Mouse (Mus musculus): Measurements from ENCODE around the gene Vps52. TPM values are rescaled to one million over a fixed set of nuclear protein-coding genes. Genes with fewer than 3 reads are reported as not detected.
"Not testable (repeated sequence)": the region's sequence is repeated elsewhere in the genome, so short reads cannot be mapped to it uniquely, and the experiment has no call there.

The Vps52 gene
- polyA plus RNA-seq, 1 experiment from 2014 or later, result 36.0 TPM

- H3K27ac ChIP-seq (replicated peaks), result no peak overlapping the region
- peak overlapping the region; percentile 66 for H3K9ac ChIP-seq
- no peaks in the 10 kb centered on the region for H3K9me3 ChIP-seq
- H3K27me3 ChIP-seq (replicated peaks), result peaks cover 70% of the 10 kb centered on the region
- WGBS, result 1% methylated on average over 17 of the region's 17 CpGs
- ATAC-seq (ENCODE audit: extremely low read depth, insufficient number of reproducible peaks, low FRiP score, low TSS enrichment), result peak; percentile 79
- no peaks in the 10 kb centered on the region for H3K36me3 ChIP-seq
- H3K4me3 ChIP-seq, result peak overlapping the region; percentile 46
- peak overlapping the region; percentile 72 for H3K4me2 ChIP-seq
- H3K4me1 ChIP-seq, result peaks cover 31% of the 10 kb centered on the region
Measured at GRCm38 (mm10) chr17:33978631-33979031, 23.0 kb downstream of the Vps52 start.

- no peaks in the 10 kb centered on the region for H3K9me3 ChIP-seq
- H3K9ac ChIP-seq, result no peak overlapping the region
- peak overlapping the region; percentile 46; the same call in 1 of the 2 replicates for H3K4me3 ChIP-seq
- H3K27me3 ChIP-seq (replicated peaks), result peaks cover 61% of the 10 kb centered on the region
- no peak for ATAC-seq (ENCODE audit: extremely low read depth, insufficient number of reproducible peaks, low FRiP score, low TSS enrichment)
- H3K27ac ChIP-seq (replicated peaks), result no peak overlapping the region
- H3K36me3 ChIP-seq, result no peaks in the 10 kb centered on the region
- 62% methylated on average over 6 of the region's 6 CpGs for WGBS
- peaks cover 31% of the 10 kb centered on the region for H3K4me1 ChIP-seq
- no peak overlapping the region for H3K4me2 ChIP-seq
Measured at GRCm38 (mm10) chr17:33979512-33980050, 24.0 kb downstream of the Vps52 start.

DNA sequence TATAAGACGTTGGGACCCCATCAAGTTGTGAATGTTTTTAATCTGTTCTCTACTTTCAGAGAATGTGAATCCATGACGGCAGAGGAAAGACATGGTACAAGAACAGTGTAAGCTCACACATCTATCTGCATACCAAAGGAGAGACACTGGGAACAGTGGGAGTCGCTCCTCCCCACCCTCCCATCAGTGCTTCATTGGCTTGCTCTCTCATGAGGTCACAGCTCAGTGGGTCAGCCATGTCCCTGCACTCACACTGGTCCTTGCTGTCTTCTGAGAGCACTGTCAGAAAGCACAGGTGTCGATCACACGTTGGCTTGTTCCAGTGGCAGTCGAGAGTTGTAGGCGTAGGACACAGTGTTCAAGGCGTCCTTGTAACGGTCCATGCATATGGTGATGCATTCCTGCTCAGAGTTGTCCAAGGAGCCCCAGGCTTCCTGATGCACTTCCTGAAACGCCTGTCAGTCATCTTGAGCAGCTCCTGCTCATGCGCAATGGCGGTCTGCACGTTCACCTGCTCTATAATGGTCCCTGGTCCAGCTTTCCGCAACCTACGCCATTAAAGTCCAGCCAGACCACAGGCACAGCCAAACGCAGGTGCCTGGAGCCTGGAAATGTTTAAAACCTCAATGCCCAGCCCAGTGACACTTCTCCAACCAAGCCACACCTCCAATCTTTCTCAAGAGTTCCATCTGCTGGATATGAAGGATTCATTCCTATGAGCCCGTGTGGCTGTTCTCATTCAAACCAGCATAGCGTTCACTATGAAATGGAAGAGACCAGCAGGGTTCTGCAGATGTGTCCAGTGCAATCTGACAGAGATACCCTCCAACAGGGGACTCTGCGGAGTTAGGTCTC lies 24.8 kb downstream of the Vps52 start:
- Histone ChIP-seq H3K4me3 (0 out of 2 replicates have a peak overlapping the region, but pooled peaks have one; percentile 56), H3K27me3 (replicated peaks) (peaks cover 55% of the 10 kb centered on the region), H3K4me2 (peak overlapping the region; percentile 78), H3K27ac (replicated peaks) (peak overlapping the region; percentile 60), H3K9ac (0 out of 2 replicates have a peak overlapping the region, but pooled peaks have one; percentile 1), H3K9me3 (no peaks in the 10 kb centered on the region), H3K36me3 (no peaks in the 10 kb centered on the region), H3K4me1 (peaks cover 31% of the 10 kb centered on the region)
- 72% methylated on average over 19 of the region's 19 CpGs for WGBS
- ATAC-seq (ENCODE audit: extremely low read depth, insufficient number of reproducible peaks, low FRiP score, low TSS enrichment), result no peak

- not testable (repeated sequence) for H3K9me3 ChIP-seq, H3K36me3 ChIP-seq
- 1% methylated on average over 27 of the region's 27 CpGs for WGBS
- H3K4me2 ChIP-seq, result peak overlapping the region; percentile 78
- H3K4me3 ChIP-seq, result peak overlapping the region; percentile 56
- H3K9ac ChIP-seq, result peak overlapping the region; percentile 82
- H3K4me1 ChIP-seq, result peaks cover 31% of the 10 kb centered on the region
- peaks cover 48% of the 10 kb centered on the region for H3K27me3 ChIP-seq (replicated peaks)
- ATAC-seq (ENCODE audit: extremely low read depth, insufficient number of reproducible peaks, low FRiP score, low TSS enrichment), result peak; percentile 79
- peak overlapping the region; percentile 77 for H3K27ac ChIP-seq (replicated peaks)
Measured at GRCm38 (mm10) chr17:33981192-33981909, 25.7 kb downstream of the Vps52 start.

- not testable (repeated sequence) for H3K9ac ChIP-seq; ATAC-seq (ENCODE audit: extremely low read depth, insufficient number of reproducible peaks, low FRiP score, low TSS enrichment); H3K36me3 ChIP-seq; H3K9me3 ChIP-seq; H3K27ac ChIP-seq (replicated peaks)
- Histone ChIP-seq H3K4me1 (peaks cover 31% of the 10 kb centered on the region), H3K27me3 (replicated peaks) (peaks cover 41% of the 10 kb centered on the region), H3K4me2 (peak overlapping the region; percentile 78), H3K4me3 (peak overlapping the region; percentile 56)
- 4% methylated on average over 8 of the region's 8 CpGs for WGBS
Measured at GRCm38 (mm10) chr17:33982136-33982535, 26.5 kb downstream of the Vps52 start.

DNA sequence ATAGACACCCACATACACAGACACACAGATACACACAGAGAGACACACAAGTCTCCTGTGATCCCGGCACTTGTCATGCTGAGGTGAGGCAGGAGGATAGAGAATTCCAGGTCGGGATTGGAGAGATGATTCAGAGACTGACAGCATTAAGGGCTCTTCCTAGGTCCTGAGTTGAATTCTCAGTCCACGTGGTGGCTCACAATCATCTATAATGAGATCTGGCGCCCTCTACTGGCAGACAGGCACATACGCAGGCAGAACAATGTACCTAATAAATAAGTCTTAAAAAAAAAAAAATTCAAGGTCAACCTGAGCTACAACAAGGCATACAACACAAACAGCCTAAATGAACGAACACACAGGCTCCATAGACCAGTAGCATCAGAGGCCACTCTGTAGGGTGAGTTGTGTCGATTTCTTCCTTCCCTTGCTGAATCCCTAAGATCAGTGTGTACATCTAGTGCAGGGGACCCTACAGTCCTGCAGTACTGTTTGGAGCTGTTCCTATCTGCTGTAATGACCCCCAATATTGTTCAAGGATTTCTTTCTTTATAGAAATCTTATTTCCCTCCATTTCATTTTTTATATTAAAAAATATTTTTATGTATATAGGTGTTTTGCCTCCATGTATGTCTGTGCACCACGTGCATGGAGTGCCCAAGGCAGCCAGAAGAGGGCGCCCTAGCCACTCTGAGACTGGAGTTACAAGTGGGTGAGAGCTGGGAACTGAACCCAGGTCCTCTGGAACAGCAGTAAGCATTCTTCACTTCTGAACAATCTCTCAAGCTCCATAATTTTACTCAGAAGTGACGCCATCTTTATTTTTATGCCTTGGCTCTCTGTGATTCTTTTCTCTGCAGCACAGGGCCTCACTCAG lies 36.4 kb downstream of the Vps52 start:
- peaks cover 49% of the 10 kb centered on the region for H3K27me3 ChIP-seq (replicated peaks)
- H3K9me3 ChIP-seq, result no peaks in the 10 kb centered on the region
- no peaks in the 10 kb centered on the region for H3K36me3 ChIP-seq
- ATAC-seq (ENCODE audit: extremely low read depth, insufficient number of reproducible peaks, low FRiP score, low TSS enrichment), result no peak; the same call in 1 of the 2 replicates
- H3K4me3 ChIP-seq, result no peak overlapping the region
- no peak overlapping the region for H3K27ac ChIP-seq (replicated peaks)
- H3K9ac ChIP-seq, result no peak overlapping the region
- H3K4me2 ChIP-seq, result no peak overlapping the region
- H3K4me1 ChIP-seq, result no peaks in the 10 kb centered on the region
- 31% methylated on average over 10 of the region's 10 CpGs for WGBS

DNA sequence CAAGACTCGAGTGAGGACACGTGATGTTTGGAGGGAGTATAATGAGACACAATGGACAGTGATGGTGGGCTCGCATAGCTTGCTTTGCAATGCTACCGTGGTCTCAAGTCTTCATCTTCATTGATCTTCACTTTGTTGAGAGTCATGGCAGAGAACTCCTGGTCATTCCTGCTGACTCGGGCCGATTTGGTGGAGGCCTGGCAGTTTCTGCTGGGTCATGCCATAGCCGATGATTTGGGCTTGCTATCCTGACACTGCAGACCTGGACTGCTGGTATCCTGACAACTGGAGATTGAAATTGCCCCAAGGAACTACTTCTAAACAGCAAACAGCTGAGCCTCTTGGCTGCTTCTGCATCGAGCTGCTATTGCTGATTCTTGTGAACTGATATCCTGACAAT lies 39.3 kb downstream of the Vps52 start:
- H3K4me3 ChIP-seq, result no peak overlapping the region
- WGBS, result 78% methylated on average over 8 of the region's 8 CpGs
- no peaks in the 10 kb centered on the region for H3K9me3 ChIP-seq
- ATAC-seq (ENCODE audit: extremely low read depth, insufficient number of reproducible peaks, low FRiP score, low TSS enrichment), result no peak
- no peaks in the 10 kb centered on the region for H3K36me3 ChIP-seq
- no peak overlapping the region for H3K9ac ChIP-seq
- H3K4me2 ChIP-seq, result no peak overlapping the region
- H3K27me3 ChIP-seq (replicated peaks), result peaks cover 51% of the 10 kb centered on the region
- H3K27ac ChIP-seq (replicated peaks), result no peak overlapping the region
- H3K4me1 ChIP-seq, result peaks cover 4% of the 10 kb centered on the region

DNA sequence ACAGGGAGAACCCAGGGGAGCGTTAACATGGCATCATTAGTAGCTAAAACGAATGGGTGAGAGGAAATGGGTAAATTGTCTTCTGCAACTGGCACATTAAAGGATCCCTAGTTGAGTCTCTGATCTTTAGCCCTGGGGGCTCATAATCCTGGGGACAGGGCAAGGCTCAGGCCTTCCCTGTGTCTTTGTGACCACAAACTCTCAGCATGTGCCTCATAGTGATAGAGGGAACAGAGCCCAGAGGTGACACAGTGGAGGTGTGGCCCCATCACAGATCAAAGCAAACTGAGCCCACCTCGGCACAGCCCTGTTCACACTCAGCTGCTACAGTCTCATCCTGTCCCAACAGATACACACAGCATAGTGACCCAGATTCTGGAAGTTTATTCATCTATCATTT lies 40.0 kb downstream of the Vps52 start:
- Histone ChIP-seq H3K36me3 (no peaks in the 10 kb centered on the region), H3K27ac (replicated peaks) (no peak overlapping the region), H3K4me1 (peaks cover 10% of the 10 kb centered on the region), H3K4me2 (no peak overlapping the region), H3K4me3 (no peak overlapping the region), H3K27me3 (replicated peaks) (peaks cover 54% of the 10 kb centered on the region), H3K9ac (no peak overlapping the region), H3K9me3 (no peaks in the 10 kb centered on the region)
- ATAC-seq (ENCODE audit: extremely low read depth, insufficient number of reproducible peaks, low FRiP score, low TSS enrichment), result no peak
- WGBS, result 37% methylated on average over 3 of the region's 3 CpGs

- H3K9ac ChIP-seq; H3K9me3 ChIP-seq; ATAC-seq (ENCODE audit: extremely low read depth, insufficient number of reproducible peaks, low FRiP score, low TSS enrichment); H3K27ac ChIP-seq (replicated peaks); H3K36me3 ChIP-seq; H3K4me2 ChIP-seq; H3K4me3 ChIP-seq: not testable (repeated sequence)
- WGBS, result 78% methylated on average over 2 of the region's 2 CpGs
- peaks cover 10% of the 10 kb centered on the region for H3K4me1 ChIP-seq
- peaks cover 68% of the 10 kb centered on the region for H3K27me3 ChIP-seq (replicated peaks)
Measured at GRCm38 (mm10) chr17:33997025-33997424, 41.4 kb downstream of the Vps52 start.

DNA sequence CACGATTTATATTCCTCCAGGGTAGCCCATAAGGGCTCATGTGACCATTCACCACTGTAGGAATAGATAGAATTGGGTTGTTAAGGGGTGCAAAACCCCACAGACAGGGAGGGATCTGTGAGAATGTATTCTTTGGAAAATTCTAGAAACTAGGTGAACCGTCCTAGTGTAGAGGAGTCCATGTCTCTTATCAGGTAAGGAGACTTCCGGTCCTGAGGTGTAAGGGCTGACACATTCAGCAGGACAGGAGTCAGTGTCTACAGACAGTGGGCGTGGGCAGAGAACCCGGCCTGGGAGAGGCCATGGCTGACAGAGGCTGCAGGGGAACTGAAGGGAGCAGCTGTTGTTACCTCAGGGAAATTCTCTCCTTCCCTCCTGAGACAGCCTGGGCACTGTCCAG lies 43.1 kb downstream of the Vps52 start:
- H3K9ac ChIP-seq, result not testable (repeated sequence)

More for the DNA sequence above, 43.1 kb downstream of the Vps52 start:
- ATAC-seq (ENCODE audit: extremely low read depth, insufficient number of reproducible peaks, low FRiP score, low TSS enrichment); H3K36me3 ChIP-seq; H3K4me3 ChIP-seq; H3K27ac ChIP-seq (replicated peaks); H3K4me2 ChIP-seq; H3K9me3 ChIP-seq: not testable (repeated sequence)
- WGBS, result 38% methylated on average over 5 of the region's 5 CpGs
- Histone ChIP-seq H3K4me1 (peaks cover 10% of the 10 kb centered on the region), H3K27me3 (replicated peaks) (peaks cover 67% of the 10 kb centered on the region)

All from heart, embryonic 13.5 days (tissue).